Mouse (Mus musculus) forebrain, embryonic 14.5 days (tissue): ENCODE measurements around the gene Lamtor2. TPM values are rescaled to one million over a fixed set of nuclear protein-coding genes. Genes with fewer than 3 reads are reported as not detected.
A peak's percentile ranks its signal among the peaks of the same experiment; 100 is the strongest.

ENCODE experiments used
- ATAC-seq: fragments of 200-750 bp; cut with Nextera tagmentation; 2 replicates; pipeline ENCODE4 v1.8.0; 2017; ENCODE audit warnings: mild to moderate bottlenecking, moderate library complexity
- DNase-seq: peaks from one replicate; pipeline ENCODE4 v3.0.0-alpha.2; 2015; ENCODE audit warnings: low spot score
- H3K27ac ChIP-seq: fragments of 300-500 bp; sonication (generic); 2 replicates; pipeline ENCODE4 v1.5.1; 2014; ENCODE audit warnings: low read depth, mild to moderate bottlenecking, control low read depth, low read length, moderate library complexity
- H3K27me3 ChIP-seq: fragments of 300-500 bp; sonication (generic); replicated peaks from 2 replicates; pipeline ENCODE4 v1.6.1; 2014; ENCODE audit warnings: low read length, control low read depth, mixed read lengths; ENCODE audit not compliant: control insufficient read depth, insufficient read depth
- H3K36me3 ChIP-seq: fragments of 300-500 bp; sonication (generic); 2 replicates; pipeline ENCODE4 v1.6.1; 2014; ENCODE audit warnings: low read length, control low read depth; ENCODE audit not compliant: control insufficient read depth, insufficient read depth
- H3K4me1 ChIP-seq: fragments of 300-500 bp; sonication (generic); 2 replicates; pipeline ENCODE4 v1.6.1; 2014; ENCODE audit warnings: antibody characterized with exemption, low read length, control low read depth; ENCODE audit not compliant: control insufficient read depth, insufficient read depth
- H3K4me2 ChIP-seq: fragments of 300-500 bp; sonication (generic); 2 replicates; pipeline ENCODE4 v1.6.1; 2014; ENCODE audit warnings: mild to moderate bottlenecking, control low read depth, low read length
- H3K4me3 ChIP-seq: fragments of 300-500 bp; sonication (generic); 2 replicates; pipeline ENCODE4 v1.5.1; 2014; ENCODE audit warnings: low read depth, low read length, control low read depth
- H3K9ac ChIP-seq: fragments of 300-500 bp; sonication (generic); 2 replicates; pipeline ENCODE4 v1.6.1; 2014; ENCODE audit warnings: mild to moderate bottlenecking, low read length, control low read depth, moderate library complexity
- H3K9me3 ChIP-seq: fragments of 300-500 bp; sonication (generic); replicated peaks from 2 replicates; pipeline ENCODE4 v1.6.1; 2016; ENCODE audit warnings: low read length, control low read depth, mixed read lengths; ENCODE audit not compliant: control insufficient read depth
- WGBS: fragments of 180-500 bp; shearing (Covaris S2); extraction: QIAGEN DNeasy Blood & Tissue Kit; methylation state at CpG from one replicate; pipeline ENCODE4 v1.1.7; 2014; 5-methylcytosine and 5-hydroxymethylcytosine counted together
- polyA plus RNA-seq: library from polyadenylated mRNA; unstranded; fragments of >200 nt; fragmentation: Nextera tagmentation; extraction: Ambion mirVana; gene quantifications from 2 replicates; pipeline ENCODE4 v1.2.1, GENCODE M21; 2014

Gene Lamtor2
- polyA plus RNA-seq, 1 experiment from 2014 or later: 122 TPM

DNA sequence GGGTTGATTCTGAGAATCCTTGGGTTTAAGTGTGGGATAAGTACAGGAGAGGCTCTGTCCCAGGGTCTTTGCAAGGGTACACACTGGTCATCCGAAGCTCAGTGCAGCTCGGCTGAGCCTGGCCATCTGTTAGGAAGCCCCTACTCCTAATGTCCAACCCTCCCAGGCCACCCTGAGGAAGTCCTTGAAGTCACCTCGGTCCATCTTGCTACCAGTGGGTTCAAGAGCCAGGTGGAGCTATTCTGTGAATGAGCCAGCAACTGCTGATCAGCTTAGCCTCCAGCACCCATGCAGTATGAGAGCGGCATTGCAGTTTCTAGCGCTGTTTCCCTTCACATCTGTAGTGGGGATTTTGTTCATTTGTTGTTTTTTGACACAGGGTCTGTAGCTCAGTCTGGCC, 12.8 kb downstream of the Lamtor2 start:
- ATAC-seq: no peak

GRCm38 (mm10) chr3:88539397-88539796, 13.5 kb downstream of the Lamtor2 start:
- Histone ChIP-seq H3K27me3 (no peaks in the 10 kb centered on the region), H3K36me3 (peaks cover 65% of the 10 kb centered on the region), H3K9me3 (no peaks in the 10 kb centered on the region), H3K27ac (peak overlapping the region; percentile 46; the same call in 1 of the 2 replicates), H3K4me3 (no peak overlapping the region), H3K4me2 (peak overlapping the region; percentile 17; the same call in 1 of the 2 replicates), H3K9ac (peak overlapping the region; percentile 55; the same call in 1 of the 2 replicates), H3K4me1 (peaks cover 55% of the 10 kb centered on the region)
- DNase-seq (peak; percentile 76), ATAC-seq (no peak)
- WGBS: under 1% methylated on average over 3 of the region's 3 CpGs

More for the DNA sequence above, 12.8 kb downstream of the Lamtor2 start:
- H3K9me3 ChIP-seq: no peaks in the 10 kb centered on the region
- H3K9ac ChIP-seq: peak overlapping the region; percentile 42; the same call in 1 of the 2 replicates
- no peak for DNase-seq
- H3K4me1 ChIP-seq: peaks cover 48% of the 10 kb centered on the region
- 54% methylated on average over 5 of the region's 5 CpGs for WGBS
- H3K4me2 ChIP-seq: peak overlapping the region; percentile 12; the same call in 1 of the 2 replicates
- H3K36me3 ChIP-seq: peaks cover 58% of the 10 kb centered on the region
- peak overlapping the region; percentile 62 for H3K27ac ChIP-seq
- H3K4me3 ChIP-seq: 0 out of 2 replicates have a peak overlapping the region, but pooled peaks have one; percentile 4
- H3K27me3 ChIP-seq: no peaks in the 10 kb centered on the region

- ATAC-seq: no peak
- Histone ChIP-seq H3K4me1 (peaks cover 55% of the 10 kb centered on the region), H3K9ac (peak overlapping the region; percentile 51; the same call in 1 of the 2 replicates), H3K27ac (peak overlapping the region; percentile 73), H3K27me3 (no peaks in the 10 kb centered on the region), H3K4me2 (peak overlapping the region; percentile 92), H3K9me3 (no peaks in the 10 kb centered on the region), H3K4me3 (peak overlapping the region; percentile 8; the same call in 1 of the 2 replicates), H3K36me3 (peaks cover 67% of the 10 kb centered on the region)
- no peak for DNase-seq
- 8% methylated on average over 9 of the region's 9 CpGs for WGBS
Measured at GRCm38 (mm10) chr3:88538271-88539145, 14.4 kb downstream of the Lamtor2 start.

GRCm38 (mm10) chr3:88537146-88537545, 15.7 kb downstream of the Lamtor2 start:
- Histone ChIP-seq H3K9ac (peak overlapping the region; percentile 100), H3K27ac (peak overlapping the region; percentile 69; the same call in 1 of the 2 replicates), H3K9me3 (no peaks in the 10 kb centered on the region), H3K4me2 (peak overlapping the region; percentile 92), H3K4me1 (peaks cover 55% of the 10 kb centered on the region), H3K36me3 (peaks cover 67% of the 10 kb centered on the region), H3K27me3 (no peaks in the 10 kb centered on the region), H3K4me3 (peak overlapping the region; percentile 86)
- WGBS: 54% methylated on average over 6 of the region's 6 CpGs
- DNase-seq: no peak
- ATAC-seq: no peak

DNA sequence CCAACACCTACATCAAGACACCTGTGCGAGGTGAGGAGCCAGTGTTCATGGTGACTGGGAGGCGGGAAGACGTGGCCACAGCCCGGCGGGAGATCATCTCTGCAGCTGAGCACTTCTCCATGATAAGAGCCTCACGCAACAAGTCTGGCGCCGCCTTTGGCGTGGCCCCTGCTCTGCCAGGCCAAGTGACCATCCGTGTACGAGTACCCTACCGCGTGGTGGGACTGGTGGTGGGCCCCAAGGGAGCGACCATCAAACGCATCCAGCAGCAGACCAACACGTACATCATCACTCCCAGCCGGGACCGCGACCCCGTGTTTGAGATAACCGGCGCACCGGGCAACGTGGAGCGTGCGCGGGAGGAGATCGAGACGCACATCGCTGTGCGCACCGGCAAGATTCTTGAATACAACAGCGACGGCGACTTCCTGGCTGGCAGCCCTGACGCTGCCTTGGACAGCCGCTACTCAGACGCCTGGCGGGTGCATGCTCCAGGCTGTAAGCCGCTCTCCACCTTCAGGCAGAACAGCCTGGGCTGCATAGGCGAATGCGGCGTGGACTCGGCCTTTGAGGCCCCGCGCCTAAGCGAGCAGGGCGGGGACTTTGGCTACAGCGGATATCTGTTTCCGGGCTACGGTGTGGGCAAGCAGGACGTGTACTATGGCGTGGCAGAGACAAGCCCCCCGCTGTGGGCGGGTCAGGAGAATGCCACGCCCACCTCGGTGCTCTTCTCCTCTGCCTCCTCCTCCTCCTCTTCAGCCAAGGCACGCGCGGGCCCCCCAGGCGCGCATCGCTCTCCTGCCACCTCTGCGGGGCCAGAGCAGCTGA, 16.6 kb downstream of the Lamtor2 start:
- no peak for ATAC-seq
- H3K36me3 ChIP-seq: peaks cover 66% of the 10 kb centered on the region
- H3K4me1 ChIP-seq: peaks cover 51% of the 10 kb centered on the region
- H3K9me3 ChIP-seq: no peaks in the 10 kb centered on the region
- peak overlapping the region; percentile 69 for H3K27ac ChIP-seq
- 4% methylated on average over 58 of the region's 64 CpGs for WGBS
- H3K27me3 ChIP-seq: no peaks in the 10 kb centered on the region
- DNase-seq: peak; percentile 66
- H3K4me2 ChIP-seq: peak overlapping the region; percentile 92
- H3K9ac ChIP-seq: peak overlapping the region; percentile 100
- H3K4me3 ChIP-seq: peak overlapping the region; percentile 86

- H3K4me1 ChIP-seq: peaks cover 47% of the 10 kb centered on the region
- H3K9ac ChIP-seq: peak overlapping the region; percentile 100
- no peaks in the 10 kb centered on the region for H3K9me3 ChIP-seq
- WGBS: 15% methylated on average over 4 of the region's 4 CpGs
- ATAC-seq (no peak), DNase-seq (no peak)
- peak overlapping the region; percentile 86 for H3K4me3 ChIP-seq
- H3K27me3 ChIP-seq: no peaks in the 10 kb centered on the region
- peak overlapping the region; percentile 92 for H3K4me2 ChIP-seq
- H3K36me3 ChIP-seq: peaks cover 58% of the 10 kb centered on the region
- peak overlapping the region; percentile 99 for H3K27ac ChIP-seq
Measured at GRCm38 (mm10) chr3:88535527-88535926, 17.3 kb downstream of the Lamtor2 start.

DNA sequence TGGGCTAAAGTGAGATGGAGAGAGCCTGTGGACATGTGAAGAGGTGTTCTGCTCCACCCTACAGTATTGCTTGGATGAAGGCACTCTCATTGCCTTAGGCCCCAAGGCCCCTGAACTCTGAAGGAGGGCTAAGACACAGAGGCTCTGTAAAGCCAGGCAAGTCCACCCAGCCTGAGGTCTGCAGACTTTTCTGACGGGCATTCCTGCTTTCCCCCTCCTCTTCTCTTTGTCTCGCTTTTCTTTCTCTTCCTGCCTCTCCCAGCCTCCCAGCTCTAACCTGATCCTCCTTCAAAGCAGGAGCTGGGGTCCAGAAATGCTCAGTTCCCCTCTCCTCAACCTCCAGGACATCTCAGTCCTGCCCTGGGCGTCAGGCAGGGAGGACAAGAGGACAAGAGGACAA, 17.9 kb downstream of the Lamtor2 start:
- Histone ChIP-seq H3K4me3 (peak overlapping the region; percentile 86), H3K9me3 (no peaks in the 10 kb centered on the region), H3K4me1 (peaks cover 46% of the 10 kb centered on the region), H3K36me3 (peaks cover 53% of the 10 kb centered on the region), H3K27me3 (no peaks in the 10 kb centered on the region), H3K9ac (peak overlapping the region; percentile 100), H3K27ac (peak overlapping the region; percentile 99), H3K4me2 (peak overlapping the region; percentile 92)
- DNase-seq: no peak
- no peak for ATAC-seq
- WGBS: 5% methylated on average over 3 of the region's 3 CpGs

- Histone ChIP-seq H3K4me1 (peaks cover 55% of the 10 kb centered on the region), H3K4me3 (peak overlapping the region; percentile 86), H3K4me2 (peak overlapping the region; percentile 92), H3K9ac (peak overlapping the region; percentile 100), H3K9me3 (no peaks in the 10 kb centered on the region), H3K36me3 (peaks cover 44% of the 10 kb centered on the region), H3K27ac (peak overlapping the region; percentile 99), H3K27me3 (no peaks in the 10 kb centered on the region)
- WGBS: 2% methylated on average over 4 of the region's 5 CpGs
- DNase-seq (no peak), ATAC-seq (peak; percentile 0; the same call in 1 of the 2 replicates)
Measured at GRCm38 (mm10) chr3:88533706-88534105, 19.2 kb downstream of the Lamtor2 start.
